Mouse (Mus musculus) testis, postnatal 14 days (tissue): ENCODE measurements around the gene Gm13304.
"Not testable (repeated sequence)": the region's sequence is repeated elsewhere in the genome, so short reads cannot be mapped to it uniquely, and the experiment has no call there.

Experiments used
- DNase-seq: peaks from one replicate; pipeline ENCODE4 v3.0.0; 2021; ENCODE audit warnings: low spot score

Gene Gm13304

DNA sequence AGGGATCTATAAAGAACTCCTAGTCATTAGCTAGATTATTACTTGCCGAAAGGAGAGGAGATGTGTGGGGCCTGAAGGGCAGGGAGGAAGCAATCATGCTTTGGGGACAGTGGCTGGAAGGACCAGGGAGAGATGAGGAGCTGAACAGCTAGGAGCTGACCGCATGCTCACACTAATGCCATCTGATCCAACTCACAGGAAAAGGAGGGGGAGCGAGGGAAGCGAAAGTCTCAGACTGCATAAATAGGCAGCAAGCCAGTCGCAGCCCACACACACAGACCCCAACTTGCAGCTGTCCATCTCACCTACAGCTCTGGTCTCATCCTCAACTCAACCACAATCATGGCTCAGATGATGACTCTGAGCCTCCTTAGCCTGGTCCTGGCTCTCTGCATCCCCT lies at the start of gene Gm13304:
Gene Gm13304, plus strand, starts transcription at position 301 of the 400 bp plus-strand sequence.
- not testable (repeated sequence) for DNase-seq

DNA sequence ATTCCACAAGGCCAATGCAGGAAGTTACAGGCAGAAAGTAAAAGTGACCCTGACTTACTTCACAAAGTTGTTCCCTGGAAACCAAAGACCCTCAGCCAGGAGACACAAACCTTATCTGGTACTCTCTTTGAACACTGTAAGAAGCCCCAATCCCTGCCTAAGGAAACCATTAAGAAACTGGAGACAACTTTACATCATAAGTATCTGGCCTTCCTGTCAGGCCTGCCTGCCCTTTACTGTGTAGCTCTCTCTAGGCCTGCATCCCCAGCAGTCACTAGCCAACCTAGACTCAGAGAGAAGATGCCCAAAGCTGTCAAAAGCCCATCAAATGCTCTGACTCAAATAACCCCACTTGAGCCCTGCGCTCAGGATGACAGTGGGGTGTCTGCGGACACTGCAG lies 23.7 kb upstream of the Gm13304 start, which contains the start of gene Gm3893:
Gene Gm3893, plus strand, starts transcription at position 301 of the 400 bp plus-strand sequence.
- DNase-seq, result not testable (repeated sequence)

DNA sequence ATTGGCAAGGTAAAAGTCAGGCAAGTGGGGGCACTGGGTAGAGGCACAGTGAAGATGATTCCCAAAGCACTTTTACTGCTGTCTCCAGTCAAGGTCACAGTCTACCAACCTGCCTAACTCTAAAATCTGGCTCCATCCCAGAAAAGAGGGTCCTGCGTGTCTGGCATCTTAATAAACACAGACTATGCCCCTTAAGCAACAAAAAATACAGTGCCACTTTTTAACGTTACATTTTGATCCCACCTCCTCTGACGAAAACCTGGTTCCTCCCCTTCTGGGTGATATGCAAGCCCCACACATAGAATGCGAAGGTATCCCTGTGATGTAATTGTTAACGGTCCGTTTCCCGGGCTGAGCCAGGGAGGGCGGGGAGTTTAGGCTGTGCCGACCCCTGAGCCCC lies 38.5 kb downstream of the Gm13304 start, which contains the start of gene Gm13306:
Gene Gm13306, plus strand, starts transcription at position 301 of the 400 bp plus-strand sequence.
- not testable (repeated sequence) for DNase-seq
